Mouse (Mus musculus) liver, embryonic 13.5 days (tissue): ENCODE data around the gene Surf4. TPM values are rescaled to one million over a fixed set of nuclear protein-coding genes. Genes with fewer than 3 reads are reported as not detected.
A peak's percentile ranks its signal among the peaks of the same experiment; 100 is the strongest.

Experiments
- ATAC-seq: fragments of 200-750 bp; cut with Nextera tagmentation; 2 replicates; pipeline ENCODE4 v1.8.0; 2017; ENCODE audit warnings: low read depth, mild to moderate bottlenecking, moderate number of reproducible peaks, moderate library complexity
- DNase-seq: peaks from one replicate; pipeline ENCODE4 v3.0.0; 2022
- H3K27ac ChIP-seq: fragments of 300-500 bp; sonication (generic); 2 replicates; pipeline ENCODE4 v1.5.1; 2015; ENCODE audit warnings: moderate library complexity, mild to moderate bottlenecking, inconsistent platforms
- H3K27me3 ChIP-seq: fragments of 300-500 bp; sonication (generic); 2 replicates; pipeline ENCODE4 v1.6.1; 2015; ENCODE audit warnings: mild to moderate bottlenecking, inconsistent platforms
- H3K36me3 ChIP-seq: fragments of 300-500 bp; sonication (generic); 2 replicates; pipeline ENCODE4 v1.6.1; 2015; ENCODE audit warnings: mild to moderate bottlenecking, inconsistent platforms
- H3K4me1 ChIP-seq: fragments of 300-500 bp; sonication (generic); replicated peaks from 2 replicates; pipeline ENCODE4 v1.6.1; 2015; ENCODE audit warnings: inconsistent platforms
- H3K4me2 ChIP-seq: fragments of 300-500 bp; sonication (generic); 2 replicates; pipeline ENCODE4 v1.6.1; 2015; ENCODE audit warnings: inconsistent platforms, mild to moderate bottlenecking, moderate library complexity
- H3K4me3 ChIP-seq: fragments of 300-500 bp; sonication (generic); replicated peaks from 2 replicates; pipeline ENCODE4 v1.5.1; 2015; ENCODE audit warnings: mild to moderate bottlenecking, inconsistent platforms
- H3K9ac ChIP-seq: fragments of 300-500 bp; sonication (generic); 2 replicates; pipeline ENCODE4 v1.6.1; 2015; ENCODE audit warnings: mild to moderate bottlenecking, inconsistent platforms
- H3K9me3 ChIP-seq: fragments of 300-500 bp; sonication (generic); replicated peaks from 2 replicates; pipeline ENCODE4 v1.6.1; 2016; ENCODE audit warnings: inconsistent platforms
- WGBS: fragments of 180-500 bp; shearing (Covaris S2); methylation state at CpG from one replicate; pipeline ENCODE4 v1.1.7; 2015; ENCODE audit not compliant: insufficient replicate concordance; 5-methylcytosine and 5-hydroxymethylcytosine counted together
- polyA plus RNA-seq: library from polyadenylated mRNA; unstranded; fragments of >200 nt; fragmentation: Nextera tagmentation; extraction: Ambion mirVana; gene quantifications from 2 replicates; pipeline ENCODE4 v1.2.1, GENCODE M21; 2015

Surf4 gene
- polyA plus RNA-seq, 1 experiment from 2014 or later = 105 TPM

GRCm38 (mm10) chr2:26910994-26911765 is 22.5 kb downstream of the Surf4 start:
- Histone ChIP-seq H3K9ac (peak overlapping the region; percentile 98), H3K27ac (peak overlapping the region; percentile 90), H3K4me1 (peaks cover 75% of the 10 kb centered on the region), H3K36me3 (peaks cover 64% of the 10 kb centered on the region), H3K4me3 (peak overlapping the region; percentile 77), H3K9me3 (no peaks in the 10 kb centered on the region), H3K27me3 (no peaks in the 10 kb centered on the region), H3K4me2 (peak overlapping the region; percentile 97)
- ATAC-seq (peak; percentile 19), DNase-seq (peak; percentile 54)
- WGBS = under 1% methylated on average over 37 of the region's 37 CpGs

GRCm38 (mm10) chr2:26910124-26910993 is 23.4 kb downstream of the Surf4 start, which contains the start of the genes Med22 and Rpl7a:
Gene Med22, minus strand, starts transcription at chr2:26910677.
Gene Rpl7a, plus strand, starts transcription at chr2:26910764.
- H3K27me3 ChIP-seq = no peaks in the 10 kb centered on the region
- H3K36me3 ChIP-seq = peaks cover 72% of the 10 kb centered on the region
- peak within 1 kb of the TSS; percentile 97 for H3K4me2 ChIP-seq
- H3K4me1 ChIP-seq = peaks cover 69% of the 10 kb centered on the region
- ATAC-seq (peak; percentile 89), DNase-seq (peak; percentile 99)
- H3K27ac ChIP-seq = peak within 1 kb of the TSS; percentile 94
- peak within 1 kb of the TSS; percentile 98 for H3K9ac ChIP-seq
- H3K4me3 ChIP-seq = peak within 1 kb of the TSS; percentile 77
- WGBS = under 1% methylated on average over 74 of the region's 74 CpGs
- no peaks in the 10 kb centered on the region for H3K9me3 ChIP-seq

GRCm38 (mm10) chr2:26909387-26909784 is 24.3 kb downstream of the Surf4 start:
- no peaks in the 10 kb centered on the region for H3K9me3 ChIP-seq
- peak overlapping the region; percentile 77 for H3K4me3 ChIP-seq
- ATAC-seq = no peak
- DNase-seq = no peak
- peak overlapping the region; percentile 97 for H3K4me2 ChIP-seq
- peak overlapping the region; percentile 94 for H3K27ac ChIP-seq
- H3K36me3 ChIP-seq = peaks cover 76% of the 10 kb centered on the region
- H3K4me1 ChIP-seq = peaks cover 61% of the 10 kb centered on the region
- no peaks in the 10 kb centered on the region for H3K27me3 ChIP-seq
- H3K9ac ChIP-seq = peak overlapping the region; percentile 90

GRCm38 (mm10) chr2:26908710-26909386 is 24.9 kb downstream of the Surf4 start:
- no peak for ATAC-seq
- no peak for DNase-seq
- 56% methylated on average over 18 of the region's 18 CpGs for WGBS
- peaks cover 61% of the 10 kb centered on the region for H3K4me1 ChIP-seq
- H3K27me3 ChIP-seq = no peaks in the 10 kb centered on the region
- H3K4me2 ChIP-seq = peak overlapping the region; percentile 97
- peaks cover 76% of the 10 kb centered on the region for H3K36me3 ChIP-seq
- peak overlapping the region; percentile 16; the same call in 1 of the 2 replicates for H3K27ac ChIP-seq
- H3K9ac ChIP-seq = peak overlapping the region; percentile 90
- H3K4me3 ChIP-seq = peak overlapping the region; percentile 77
- no peaks in the 10 kb centered on the region for H3K9me3 ChIP-seq

- WGBS = 45% methylated on average over 4 of the region's 4 CpGs
Observed at GRCm38 (mm10) chr2:26907109-26907508, 26.6 kb downstream of the Surf4 start.

GRCm38 (mm10) chr2:26906431-26906830 is 27.3 kb downstream of the Surf4 start:
- no peak overlapping the region for H3K27ac ChIP-seq
- DNase-seq = no peak
- 84% methylated on average over 3 of the region's 3 CpGs for WGBS
- no peaks in the 10 kb centered on the region for H3K9me3 ChIP-seq
- no peaks in the 10 kb centered on the region for H3K27me3 ChIP-seq
- ATAC-seq = no peak
- H3K36me3 ChIP-seq = peaks cover 54% of the 10 kb centered on the region
- no peak overlapping the region for H3K4me2 ChIP-seq
- H3K4me1 ChIP-seq = peaks cover 55% of the 10 kb centered on the region
- H3K9ac ChIP-seq = peak overlapping the region; percentile 20; the same call in 1 of the 2 replicates
- no peak overlapping the region for H3K4me3 ChIP-seq

More at GRCm38 (mm10) chr2:26907109-26907508, 26.6 kb downstream of the Surf4 start:
- Histone ChIP-seq H3K4me2 (no peak overlapping the region), H3K9ac (no peak overlapping the region), H3K27me3 (no peaks in the 10 kb centered on the region), H3K36me3 (peaks cover 61% of the 10 kb centered on the region), H3K4me3 (no peak overlapping the region), H3K4me1 (peaks cover 55% of the 10 kb centered on the region), H3K9me3 (no peaks in the 10 kb centered on the region), H3K27ac (no peak overlapping the region)
- DNase-seq = peak; percentile 37
- no peak for ATAC-seq

- Histone ChIP-seq H3K4me2 (no peak overlapping the region), H3K4me1 (peaks cover 60% of the 10 kb centered on the region), H3K27me3 (no peaks in the 10 kb centered on the region), H3K36me3 (peaks cover 51% of the 10 kb centered on the region), H3K27ac (no peak overlapping the region), H3K9me3 (no peaks in the 10 kb centered on the region), H3K9ac (peak overlapping the region; percentile 20; the same call in 1 of the 2 replicates), H3K4me3 (no peak overlapping the region)
- WGBS = 74% methylated on average over 2 of the region's 2 CpGs
- DNase-seq (no peak), ATAC-seq (no peak)
Observed at GRCm38 (mm10) chr2:26905936-26906335, 27.8 kb downstream of the Surf4 start.

- H3K9ac ChIP-seq = peak overlapping the region; percentile 89
- ATAC-seq = no peak
- DNase-seq = no peak
- H3K36me3 ChIP-seq = peaks cover 71% of the 10 kb centered on the region
- peaks cover 54% of the 10 kb centered on the region for H3K4me1 ChIP-seq
- H3K27me3 ChIP-seq = no peaks in the 10 kb centered on the region
- 14% methylated on average over 7 of the region's 7 CpGs for WGBS
- no peaks in the 10 kb centered on the region for H3K9me3 ChIP-seq
- peak overlapping the region; percentile 91 for H3K27ac ChIP-seq
- peak overlapping the region; percentile 91 for H3K4me2 ChIP-seq
- H3K4me3 ChIP-seq = peak overlapping the region; percentile 88
Observed at GRCm38 (mm10) chr2:26903311-26903710, 30.4 kb downstream of the Surf4 start.

- peak within 1 kb of the TSS; percentile 91 for H3K27ac ChIP-seq
- H3K27me3 ChIP-seq = no peaks in the 10 kb centered on the region
- H3K9ac ChIP-seq = peak within 1 kb of the TSS; percentile 89
- H3K9me3 ChIP-seq = no peaks in the 10 kb centered on the region
- peaks cover 47% of the 10 kb centered on the region for H3K4me1 ChIP-seq
- under 1% methylated on average over 41 of the region's 41 CpGs for WGBS
- peak; percentile 94 for ATAC-seq
- peaks cover 71% of the 10 kb centered on the region for H3K36me3 ChIP-seq
- H3K4me2 ChIP-seq = peak within 1 kb of the TSS; percentile 91
- DNase-seq = peak; percentile 93
- peak within 1 kb of the TSS; percentile 88 for H3K4me3 ChIP-seq
Observed at GRCm38 (mm10) chr2:26902467-26903220, 31.1 kb downstream of the Surf4 start, which contains the start of gene Surf6. Gene Surf6, minus strand, starts transcription at chr2:26902879.

GRCm38 (mm10) chr2:26901834-26902400 is 31.8 kb downstream of the Surf4 start:
- no peak for ATAC-seq
- no peak for DNase-seq
- 5% methylated on average over 7 of the region's 7 CpGs for WGBS

More at GRCm38 (mm10) chr2:26901834-26902400, 31.8 kb downstream of the Surf4 start:
- Histone ChIP-seq H3K9ac (peak overlapping the region; percentile 89), H3K4me3 (peak overlapping the region; percentile 88), H3K27me3 (no peaks in the 10 kb centered on the region), H3K9me3 (no peaks in the 10 kb centered on the region), H3K4me1 (peaks cover 42% of the 10 kb centered on the region), H3K36me3 (peaks cover 71% of the 10 kb centered on the region), H3K4me2 (peak overlapping the region; percentile 91), H3K27ac (peak overlapping the region; percentile 91)
